Comparison of ENCODE assay signal across 11 mouse cellular contexts in genomic region chr9:27110681-27111080, GRCm38 (mm10). TPM values are rescaled to one million over a fixed set of nuclear protein-coding genes. Genes with fewer than 3 reads are reported as not detected.
DNase-seq lines count a peak whose midpoint lies in the region; ATAC-seq and TF ChIP-seq lines count a peak whose summit lies in the region.
"Had no signal": no experiment of that assay in that cellular context is flagged by ENCODE, and none has a peak within 500 bp of the region (broad histone marks: within the 10 kb centered on the region; RNA-seq: fewer than 3 reads in every experiment).

No protein-coding gene starts in this region.

- H3K9me3 ChIP-seq in embryonic facial prominence, embryonic 13.5 days: no peaks in the 10 kb centered on the region
- H3K9me3 ChIP-seq in embryonic facial prominence, embryonic 10.5 days: no peaks in the 10 kb centered on the region
- H3K9me3 ChIP-seq in lung, embryonic 14.5 days (ENCODE audit: low read depth, low read length): no peaks in the 10 kb centered on the region
- no peaks in the 10 kb centered on the region for H3K9me3 ChIP-seq in heart, embryonic 15.5 days (replicated peaks)
- H3K9me3 ChIP-seq: neural tube, embryonic 13.5 days had no signal

- no peak overlapping the region for H3K9ac ChIP-seq in embryonic facial prominence, embryonic 13.5 days
- no peak overlapping the region for H3K9ac ChIP-seq in lung, embryonic 14.5 days
- no peak overlapping the region for H3K9ac ChIP-seq in heart, embryonic 15.5 days
- H3K9ac ChIP-seq: neural tube, embryonic 13.5 days had no signal

- H3K4me2 ChIP-seq in embryonic facial prominence, embryonic 13.5 days: no peak overlapping the region
- H3K4me2 ChIP-seq in lung, embryonic 14.5 days: no peak overlapping the region
- peak overlapping the region; percentile 21 for H3K4me2 ChIP-seq in heart, embryonic 15.5 days
- H3K4me2 ChIP-seq: neural tube, embryonic 13.5 days had no signal

- peak overlapping the region; percentile 44; the same call in 1 of the 2 replicates for H3K27ac ChIP-seq in embryonic facial prominence, embryonic 13.5 days
- no peak overlapping the region for H3K27ac ChIP-seq in embryonic facial prominence, embryonic 10.5 days (replicated peaks)
- H3K27ac ChIP-seq in lung, embryonic 14.5 days (ENCODE audit: low read depth): peak overlapping the region; percentile 60
- peak overlapping the region; percentile 81 for H3K27ac ChIP-seq in heart, embryonic 15.5 days
- H3K27ac ChIP-seq: neural tube, embryonic 13.5 days had no signal

- no peaks in the 10 kb centered on the region for H3K27me3 ChIP-seq in embryonic facial prominence, embryonic 13.5 days
- no peaks in the 10 kb centered on the region for H3K27me3 ChIP-seq in embryonic facial prominence, embryonic 10.5 days (replicated peaks; ENCODE audit: low read depth, poor library complexity, severe bottlenecking)
- no peaks in the 10 kb centered on the region for H3K27me3 ChIP-seq in lung, embryonic 14.5 days (ENCODE audit: insufficient read depth, low read length)
- no peaks in the 10 kb centered on the region for H3K27me3 ChIP-seq in heart, embryonic 15.5 days
- H3K27me3 ChIP-seq: neural tube, embryonic 13.5 days had no signal

- no peak for ATAC-seq in embryonic facial prominence, embryonic 13.5 days (ENCODE audit: insufficient number of reproducible peaks, insufficient read depth, low FRiP score, low TSS enrichment, low read depth)
- ATAC-seq in lung, embryonic 14.5 days (ENCODE audit: insufficient read depth): no peak
- ATAC-seq in heart, embryonic 15.5 days (replicated peaks; ENCODE audit: insufficient number of reproducible peaks, insufficient read depth, low FRiP score, low read depth): peak; percentile 70

- DNase-seq in embryonic facial prominence, embryonic 10.5 days (ENCODE audit: low spot score): no peak
- DNase-seq in lung, embryonic 14.5 days: no peak
- no peak for DNase-seq in lung, postnatal 36 days
- peak; percentile 55 for DNase-seq in skeletal muscle tissue, adult 2 months (ENCODE audit: low read depth, low spot score)
- no peak for DNase-seq in embryo, embryonic 11 days
- DNase-seq in adrenal gland, adult 18-20 months (ENCODE audit: low spot score in 2 of 2): no peak

- H3K4me1 ChIP-seq in embryonic facial prominence, embryonic 13.5 days: peaks cover 16% of the 10 kb centered on the region
- peaks cover 5% of the 10 kb centered on the region; the same call in 1 of the 2 replicates for H3K4me1 ChIP-seq in embryonic facial prominence, embryonic 10.5 days
- 0 out of 2 replicates have a peak, but pooled peaks cover 5% of the 10 kb centered on the region for H3K4me1 ChIP-seq in lung, embryonic 14.5 days (ENCODE audit: insufficient read depth)
- peaks cover 30% of the 10 kb centered on the region for H3K4me1 ChIP-seq in heart, embryonic 15.5 days (replicated peaks)

- WGBS in embryonic facial prominence, embryonic 13.5 days: 42% methylated on average over 5 of the region's 5 CpGs
- 87% methylated on average over 5 of the region's 5 CpGs for WGBS in embryonic facial prominence, embryonic 10.5 days
- 65% methylated on average over 5 of the region's 5 CpGs for WGBS in lung, embryonic 14.5 days
- WGBS in heart, embryonic 15.5 days: 20% methylated on average over 5 of the region's 5 CpGs

- H3K36me3 ChIP-seq in embryonic facial prominence, embryonic 13.5 days: no peaks in the 10 kb centered on the region
- H3K36me3 ChIP-seq in embryonic facial prominence, embryonic 10.5 days (replicated peaks): peaks cover 3% of the 10 kb centered on the region; the same call in 1 of the 2 replicates
- no peaks in the 10 kb centered on the region for H3K36me3 ChIP-seq in lung, embryonic 14.5 days (ENCODE audit: insufficient read depth)
- no peaks in the 10 kb centered on the region for H3K36me3 ChIP-seq in heart, embryonic 15.5 days
- H3K36me3 ChIP-seq: neural tube, embryonic 13.5 days had no signal

- no peak overlapping the region for H3K4me3 ChIP-seq in embryonic facial prominence, embryonic 13.5 days
- H3K4me3 ChIP-seq in embryonic facial prominence, embryonic 10.5 days: no peak overlapping the region
- H3K4me3 ChIP-seq in lung, embryonic 14.5 days (ENCODE audit: low read depth, low read length): no peak overlapping the region
- no peak overlapping the region for H3K4me3 ChIP-seq in heart, embryonic 15.5 days
- H3K4me3 ChIP-seq: neural tube, embryonic 13.5 days had no signal

- TF ChIP-seq CTCF in lung, embryonic 14.5 days (IDR thresholded peaks at IDR 0.05; ENCODE audit: low read depth): no peak

RNA-seq across cellular contexts. Expression of gene Jam3, which starts 44.5 kb away (rescaled TPM):
- polyA plus RNA-seq in embryonic facial prominence, embryonic 13.5 days (2015; fragmentation: Nextera tagmentation; extraction: Ambion mirVana): 94.7 and 97.8 TPM in 2 replicates
- 100 and 111 TPM in 2 replicates for polyA plus RNA-seq in embryonic facial prominence, embryonic 10.5 days (2016; fragmentation: Nextera tagmentation; extraction: Ambion mirVana)
- 68.9 and 70.4 TPM in 2 replicates for polyA plus RNA-seq in lung, embryonic 14.5 days (2014; fragmentation: Nextera tagmentation; extraction: Ambion mirVana)
- 41.9 and 44.6 TPM in 2 replicates for polyA plus RNA-seq in heart, embryonic 15.5 days (2015; fragmentation: Nextera tagmentation; extraction: Ambion mirVana)
- total RNA-seq in adrenal gland, adult 18-20 months (2021): 10 to 100 TPM; 32.4 to 35.4 TPM
- total RNA-seq: megakaryocyte-erythroid progenitor cell, adult 5-6 weeks; MEL had no signal
